Mouse (Mus musculus) cerebellum, adult 18-20 months (tissue): ENCODE results near the gene Obscn.

Experiments
- DNase-seq, 2 experiments: peaks; one replicate each; pipeline ENCODE4 v3.0.0; 2021

The Obscn gene

DNA sequence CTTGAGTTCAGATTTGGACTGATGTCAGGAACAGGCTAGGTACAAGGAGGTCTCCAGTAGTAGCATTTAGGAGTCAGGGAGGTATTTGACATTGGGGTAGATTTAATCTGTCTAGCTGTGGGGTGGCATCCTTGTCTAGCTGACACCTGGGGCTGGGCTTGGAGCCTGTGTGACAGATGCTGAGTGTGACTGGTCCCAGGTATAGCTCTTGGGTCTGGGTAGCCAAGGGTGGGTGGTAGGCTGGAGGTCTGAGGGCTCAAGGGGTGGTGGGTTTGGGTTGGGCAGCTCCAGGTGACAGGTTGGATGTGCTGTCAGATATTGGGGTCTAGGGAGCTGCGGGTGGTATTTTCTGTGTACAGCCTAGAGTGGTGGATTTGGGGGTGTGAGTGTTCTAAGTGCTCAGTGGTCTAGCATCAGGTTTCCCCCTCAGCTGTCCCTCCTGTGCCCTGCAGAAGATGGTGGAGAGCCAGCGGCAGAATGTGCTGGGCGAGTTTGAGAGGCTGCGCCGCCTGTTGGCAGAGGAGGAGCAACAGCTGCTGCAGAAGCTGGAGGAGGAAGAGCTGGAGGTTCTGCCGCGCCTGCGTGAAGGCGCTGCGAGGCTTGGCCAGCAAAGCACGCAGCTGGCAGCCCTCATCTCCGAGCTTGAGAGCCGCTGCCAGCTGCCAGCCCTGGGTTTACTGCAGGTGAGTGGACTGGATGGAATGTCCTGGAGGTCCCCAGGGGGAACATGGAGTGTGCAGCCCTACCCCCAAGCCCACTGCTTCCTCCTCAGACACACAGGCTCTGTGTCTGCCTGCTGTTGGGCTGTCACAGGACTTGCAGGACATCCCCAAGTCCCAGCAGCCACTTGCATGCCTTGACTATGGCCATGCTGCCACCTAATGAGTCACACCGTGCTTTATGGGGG is 154.4 kb downstream of the Obscn start:
- DNase-seq = peak; percentile 33 to 38

- DNase-seq = no peak
These were observed 155.7 kb downstream of the Obscn start for GRCm38 (mm10) chr11:58980381-58980990.

- no peak for DNase-seq
These were observed 156.5 kb downstream of the Obscn start for GRCm38 (mm10) chr11:58979661-58980060.

GRCm38 (mm10) chr11:58979183-58979582 is 157.0 kb downstream of the Obscn start:
- no peak for DNase-seq

DNA sequence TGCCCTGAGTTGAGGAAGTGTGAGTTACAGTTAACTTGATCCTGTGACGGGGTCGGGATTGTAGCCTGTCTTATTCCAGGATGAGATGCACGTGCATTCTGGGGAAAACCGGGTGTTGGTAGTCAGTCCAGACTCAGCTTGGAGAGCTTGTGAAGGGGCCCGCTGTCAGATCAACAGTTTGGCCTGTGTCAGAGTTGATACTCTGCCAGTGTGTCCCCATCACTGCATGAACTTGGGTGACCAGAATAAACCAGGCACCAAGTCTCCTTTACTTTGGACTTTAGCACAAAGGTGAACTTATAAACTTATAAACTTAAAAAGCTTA is 157.5 kb downstream of the Obscn start:
- DNase-seq = no peak

DNA sequence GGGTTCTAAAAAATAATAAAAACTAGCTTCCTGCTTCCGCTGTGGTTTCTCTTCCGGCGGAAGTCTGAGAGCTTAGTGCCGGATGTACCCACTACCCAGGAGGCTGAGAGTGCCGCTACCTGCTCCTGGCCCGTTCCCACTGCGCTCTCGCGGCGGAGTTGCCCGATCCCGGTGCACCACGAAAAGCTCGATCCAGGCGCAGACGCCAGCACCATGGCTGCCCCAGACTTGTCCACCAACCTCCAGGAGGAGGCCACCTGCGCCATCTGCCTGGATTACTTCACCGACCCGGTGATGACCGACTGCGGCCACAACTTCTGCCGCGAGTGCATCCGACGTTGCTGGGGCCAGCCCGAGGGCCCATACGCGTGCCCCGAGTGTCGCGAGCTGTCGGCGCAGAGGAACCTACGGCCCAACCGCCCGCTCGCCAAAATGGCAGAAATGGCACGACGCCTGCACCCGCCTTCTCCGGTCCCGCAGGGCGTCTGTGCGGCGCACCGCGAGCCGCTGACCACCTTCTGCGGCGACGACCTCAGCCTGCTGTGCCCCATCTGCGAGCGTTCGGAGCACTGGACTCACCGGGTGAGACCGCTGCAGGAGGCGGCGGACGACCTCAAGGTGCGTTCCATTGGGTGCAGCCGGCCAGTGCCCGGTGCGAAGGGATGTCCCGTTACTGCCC is 158.0 kb downstream of the Obscn start, which contains the start of gene Trim11:
TSS of gene Trim11 (plus strand) at position 67 of the 679 bp plus-strand sequence.
- peak; percentile 69 to 72 for DNase-seq

- peak in 1 of 2 experiments; percentile 25 for DNase-seq
These were observed 158.6 kb downstream of the Obscn start for GRCm38 (mm10) chr11:58977607-58978026.

- peak in 1 of 2 experiments; percentile 39 for DNase-seq
These were observed 159.1 kb downstream of the Obscn start for GRCm38 (mm10) chr11:58977150-58977549.

GRCm38 (mm10) chr11:58974414-58974813 is 161.8 kb downstream of the Obscn start:
- no peak for DNase-seq

DNA sequence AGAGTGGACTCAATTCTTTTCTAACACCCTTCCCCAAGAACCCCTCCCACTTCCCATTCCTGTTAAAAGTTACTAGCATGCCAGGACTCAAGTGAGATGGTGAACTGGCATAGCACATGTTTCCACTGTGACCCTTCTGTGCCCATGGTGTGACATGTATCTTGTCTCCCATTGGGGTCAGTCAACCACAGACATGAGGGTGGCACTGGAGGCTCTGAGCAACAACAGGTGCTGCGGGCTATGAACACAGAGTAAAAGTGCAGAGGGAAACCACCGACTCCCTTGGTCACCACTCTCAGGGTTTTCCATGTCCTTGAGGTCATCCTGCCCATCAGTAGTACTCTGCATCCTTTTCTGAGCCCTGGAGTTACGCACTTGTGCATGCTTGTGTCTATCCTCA is 164.4 kb downstream of the Obscn start:
- no peak for DNase-seq

DNA sequence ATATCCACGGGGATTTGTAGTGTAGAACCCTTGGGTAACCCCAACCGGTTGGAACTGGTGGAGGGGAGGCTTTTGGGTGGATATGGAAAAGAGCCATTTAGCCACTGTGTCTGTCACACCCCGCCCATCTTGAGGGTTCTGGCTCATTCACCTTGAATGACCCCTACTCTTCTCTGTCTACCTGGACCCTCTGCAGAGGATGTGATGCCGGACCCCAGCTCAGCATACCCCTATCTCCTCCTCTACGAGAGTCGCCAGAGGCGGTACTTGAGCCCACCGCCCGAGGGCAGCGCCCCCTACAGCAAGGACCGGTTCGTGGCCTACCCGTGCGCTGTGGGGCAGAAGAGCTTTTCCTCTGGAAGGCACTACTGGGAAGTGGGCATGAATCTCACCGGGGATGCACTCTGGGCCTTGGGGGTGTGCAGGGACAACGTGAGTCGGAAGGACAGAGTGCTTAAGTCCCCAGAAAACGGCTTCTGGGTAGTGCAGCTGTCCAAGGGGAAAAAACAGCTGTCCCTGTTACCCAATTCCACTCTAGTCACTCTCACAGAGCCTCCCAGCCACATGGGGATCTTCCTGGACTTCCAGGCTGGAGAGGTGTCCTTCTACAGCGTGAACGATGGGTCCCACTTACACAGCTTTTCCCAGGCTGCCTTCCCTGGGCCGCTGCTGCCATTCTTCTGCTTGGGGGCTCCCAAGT is 165.2 kb downstream of the Obscn start:
- DNase-seq = no peak

GRCm38 (mm10) chr11:58969659-58970058 is 166.5 kb downstream of the Obscn start:
- DNase-seq = no peak

DNA sequence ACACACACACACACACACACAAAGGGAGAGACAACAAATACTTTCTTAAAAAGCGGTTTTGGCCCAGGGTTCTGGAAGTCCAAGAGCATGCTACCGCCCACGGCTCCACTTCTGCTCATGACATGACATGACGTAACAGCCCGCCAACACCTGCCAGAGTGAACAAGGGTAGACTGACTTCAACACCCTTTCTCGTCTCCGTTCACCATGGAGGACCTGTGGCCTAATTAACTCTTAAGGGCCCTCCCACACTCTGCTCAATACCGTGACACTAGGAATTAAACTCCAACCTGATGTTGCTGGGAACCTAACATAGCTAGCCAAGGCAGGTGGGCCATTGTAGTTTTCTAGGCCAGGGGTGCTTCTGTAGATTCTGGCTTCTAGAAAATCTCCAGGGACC is 167.2 kb downstream of the Obscn start:
- no peak for DNase-seq

DNA sequence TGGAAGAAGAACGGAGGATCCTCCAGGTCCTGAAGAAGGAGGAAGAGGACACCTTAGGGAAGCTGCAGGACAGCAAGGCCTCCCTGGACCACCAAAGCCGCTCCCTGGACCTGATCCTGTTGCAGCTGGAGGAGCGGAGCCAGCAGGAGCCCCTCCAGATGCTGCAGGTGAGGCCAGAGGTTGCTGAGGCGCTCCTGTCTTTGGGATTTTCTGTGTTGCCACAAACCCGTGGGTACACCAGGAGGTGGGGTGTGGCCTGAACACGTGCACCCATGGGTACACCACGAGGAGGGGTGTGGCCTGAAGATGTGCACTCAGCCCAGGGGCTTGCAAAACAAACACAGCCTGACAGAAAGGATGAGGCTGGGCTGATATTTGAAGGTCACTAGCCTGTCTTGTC is 167.7 kb downstream of the Obscn start:
- no peak for DNase-seq

- no peak for DNase-seq
These were observed 168.9 kb downstream of the Obscn start for GRCm38 (mm10) chr11:58967346-58967745.

- DNase-seq = no peak
These were observed 171.0 kb downstream of the Obscn start for GRCm38 (mm10) chr11:58965001-58965760.

GRCm38 (mm10) chr11:58964216-58964615 is 172.0 kb downstream of the Obscn start:
- no peak for DNase-seq

DNA sequence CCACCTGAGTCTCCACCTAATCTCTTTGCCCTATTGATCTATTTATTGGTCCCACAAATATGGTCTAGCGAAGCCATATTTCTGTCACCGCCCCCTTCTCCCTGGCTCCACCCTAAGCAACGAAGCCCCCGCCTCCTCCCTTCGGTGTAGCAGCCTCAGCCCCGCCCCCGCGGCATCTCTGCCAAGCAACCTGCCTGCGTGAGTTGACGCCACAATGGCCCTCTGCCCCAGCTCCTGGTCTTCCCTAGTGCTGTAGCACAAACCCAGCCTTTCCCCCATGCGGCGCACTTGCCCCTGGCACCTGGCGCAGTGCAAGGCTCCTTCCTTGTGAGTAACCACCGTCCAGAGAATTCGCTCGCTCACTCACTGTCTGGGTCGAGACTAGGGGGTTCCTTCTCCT is 172.7 kb downstream of the Obscn start:
- DNase-seq = peak; percentile 44

DNA sequence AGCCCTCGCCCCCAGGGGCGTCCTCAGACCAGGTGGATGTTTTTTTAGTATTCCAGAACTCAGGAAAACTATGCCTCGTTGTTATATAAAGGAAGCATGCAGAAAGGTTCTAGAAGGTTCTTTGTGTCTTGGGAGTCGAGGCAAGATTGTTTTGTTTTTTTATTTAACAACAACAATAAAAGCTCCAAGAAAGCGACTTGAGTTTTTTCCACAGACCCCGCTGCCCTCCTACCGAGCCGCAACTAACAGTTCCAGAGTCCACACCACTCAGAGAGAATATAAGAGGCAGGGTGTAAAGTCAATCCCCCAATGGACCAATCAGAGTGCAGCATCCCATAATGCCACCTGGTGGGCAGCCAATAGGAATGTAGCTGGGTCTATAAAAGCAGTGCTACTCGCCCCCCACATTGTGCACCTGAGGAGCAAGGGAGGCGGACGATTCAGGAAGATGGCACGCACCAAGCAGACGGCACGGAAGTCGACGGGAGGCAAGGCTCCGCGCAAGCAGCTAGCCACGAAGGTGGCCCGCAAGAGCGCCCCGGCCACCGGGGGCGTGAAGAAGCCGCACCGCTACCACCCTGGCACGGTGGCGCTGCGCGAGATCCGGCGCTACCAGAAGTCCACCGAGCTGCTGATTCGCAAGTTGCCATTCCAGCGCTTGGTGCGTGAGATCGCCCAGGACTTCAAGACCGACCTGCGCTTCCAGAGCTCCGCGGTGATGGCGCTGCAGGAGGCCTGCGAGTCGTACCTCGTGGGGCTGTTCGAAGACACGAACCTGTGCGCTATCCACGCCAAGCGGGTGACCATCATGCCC is 174.6 kb downstream of the Obscn start:
- peak in 1 of 2 experiments; percentile 33 for DNase-seq

DNA sequence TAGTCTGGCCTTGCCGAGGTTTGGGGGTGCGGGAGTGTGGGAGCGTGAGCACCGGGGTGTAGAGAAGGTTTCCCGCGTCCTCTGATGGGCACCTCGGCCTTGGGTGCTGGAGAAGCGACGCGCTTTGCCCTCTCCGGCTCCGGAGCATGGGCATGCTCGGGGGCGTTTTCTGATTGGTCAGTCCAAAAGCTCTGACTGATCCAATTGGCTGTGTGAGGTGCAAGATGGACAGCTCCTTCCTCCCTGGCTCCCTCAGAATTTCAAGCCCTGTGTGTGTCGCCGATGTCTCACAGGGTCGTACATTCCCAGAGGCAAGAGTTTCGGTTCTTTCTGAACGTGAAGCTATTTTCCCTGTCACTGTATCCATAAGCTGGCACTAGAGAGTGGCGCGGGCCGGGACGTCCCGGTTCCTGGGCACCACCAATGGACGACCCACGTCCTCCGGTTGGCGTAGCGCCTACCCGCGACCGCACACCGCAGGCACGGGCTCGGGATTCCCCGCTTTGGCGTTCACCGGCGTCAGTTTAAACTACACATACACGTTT is 176.2 kb downstream of the Obscn start:
- DNase-seq = peak; percentile 90 to 93
